Mouse (Mus musculus): ENCODE data around the gene Fuca1. TPM values are rescaled to one million over a fixed set of nuclear protein-coding genes. Genes with fewer than 3 reads are reported as not detected.
A peak's percentile ranks its signal among the peaks of the same experiment; 100 is the strongest.
"Not testable (repeated sequence)": the region's sequence is repeated elsewhere in the genome, so short reads cannot be mapped to it uniquely, and the experiment has no call there.

The Fuca1 gene
- polyA plus RNA-seq, 1 experiment from 2014 or later: 38.1 TPM

GRCm38 (mm10) chr4:135926195-135926808 lies 5.8 kb downstream of the Fuca1 start:
- no peaks in the 10 kb centered on the region for H3K9me3 ChIP-seq (replicated peaks)
- ATAC-seq (replicated peaks; ENCODE audit: insufficient number of reproducible peaks, insufficient read depth, low FRiP score, low read depth): no peak
- no peak overlapping the region for H3K9ac ChIP-seq
- H3K4me1 ChIP-seq (replicated peaks): peaks cover 19% of the 10 kb centered on the region
- 75% methylated on average over 10 of the region's 10 CpGs for WGBS
- H3K27ac ChIP-seq: no peak overlapping the region
- 0 out of 2 replicates have a peak, but pooled peaks cover 5% of the 10 kb centered on the region for H3K36me3 ChIP-seq
- H3K27me3 ChIP-seq: no peaks in the 10 kb centered on the region
- no peak overlapping the region for H3K4me3 ChIP-seq
- H3K4me2 ChIP-seq: no peak overlapping the region

- Histone ChIP-seq H3K27me3 (no peaks in the 10 kb centered on the region), H3K9me3 (replicated peaks) (no peaks in the 10 kb centered on the region), H3K27ac (no peak overlapping the region), H3K4me3 (no peak overlapping the region), H3K4me1 (replicated peaks) (peaks cover 13% of the 10 kb centered on the region), H3K4me2 (no peak overlapping the region), H3K36me3 (0 out of 2 replicates have a peak, but pooled peaks cover 5% of the 10 kb centered on the region), H3K9ac (no peak overlapping the region)
- no peak for ATAC-seq (replicated peaks; ENCODE audit: insufficient number of reproducible peaks, insufficient read depth, low FRiP score, low read depth)
- WGBS: 91% methylated on average over 3 of the region's 3 CpGs
These were observed 6.3 kb downstream of the Fuca1 start for GRCm38 (mm10) chr4:135926861-135927260.

GRCm38 (mm10) chr4:135928376-135928775 lies 7.8 kb downstream of the Fuca1 start:
- Histone ChIP-seq H3K9ac (no peak overlapping the region), H3K36me3 (peaks cover 11% of the 10 kb centered on the region; the same call in 1 of the 2 replicates), H3K4me3 (no peak overlapping the region), H3K27me3 (no peaks in the 10 kb centered on the region), H3K9me3 (replicated peaks) (no peaks in the 10 kb centered on the region), H3K4me2 (no peak overlapping the region), H3K4me1 (replicated peaks) (peaks cover 10% of the 10 kb centered on the region), H3K27ac (no peak overlapping the region)
- ATAC-seq (replicated peaks; ENCODE audit: insufficient number of reproducible peaks, insufficient read depth, low FRiP score, low read depth): no peak
- WGBS: 91% methylated on average over 9 of the region's 9 CpGs

- no peak overlapping the region for H3K9ac ChIP-seq
- ATAC-seq (replicated peaks; ENCODE audit: insufficient number of reproducible peaks, insufficient read depth, low FRiP score, low read depth): no peak
- no peaks in the 10 kb centered on the region for H3K27me3 ChIP-seq
- no peak overlapping the region for H3K4me2 ChIP-seq
- H3K27ac ChIP-seq: no peak overlapping the region
- no peak overlapping the region for H3K4me3 ChIP-seq
- H3K36me3 ChIP-seq: peaks cover 17% of the 10 kb centered on the region; the same call in 1 of the 2 replicates
- no peaks in the 10 kb centered on the region for H3K9me3 ChIP-seq (replicated peaks)
- peaks cover 10% of the 10 kb centered on the region for H3K4me1 ChIP-seq (replicated peaks)
- WGBS: 83% methylated on average over 5 of the region's 5 CpGs
These were observed 8.9 kb downstream of the Fuca1 start for GRCm38 (mm10) chr4:135929405-135929804.

GRCm38 (mm10) chr4:135929828-135930227 lies 9.3 kb downstream of the Fuca1 start:
- Histone ChIP-seq H3K4me1 (replicated peaks) (peaks cover 10% of the 10 kb centered on the region), H3K4me3 (no peak overlapping the region), H3K9me3 (replicated peaks) (no peaks in the 10 kb centered on the region), H3K27me3 (no peaks in the 10 kb centered on the region), H3K36me3 (peaks cover 17% of the 10 kb centered on the region; the same call in 1 of the 2 replicates), H3K9ac (no peak overlapping the region), H3K27ac (no peak overlapping the region), H3K4me2 (no peak overlapping the region)
- no peak for ATAC-seq (replicated peaks; ENCODE audit: insufficient number of reproducible peaks, insufficient read depth, low FRiP score, low read depth)
- 82% methylated on average over 9 of the region's 9 CpGs for WGBS

GRCm38 (mm10) chr4:135930239-135930638 lies 9.7 kb downstream of the Fuca1 start:
- H3K4me2 ChIP-seq: no peak overlapping the region
- 95% methylated on average over 8 of the region's 8 CpGs for WGBS
- H3K4me3 ChIP-seq: no peak overlapping the region
- H3K9ac ChIP-seq: no peak overlapping the region
- no peaks in the 10 kb centered on the region for H3K27me3 ChIP-seq
- no peak for ATAC-seq (replicated peaks; ENCODE audit: insufficient number of reproducible peaks, insufficient read depth, low FRiP score, low read depth)
- H3K9me3 ChIP-seq (replicated peaks): no peaks in the 10 kb centered on the region
- H3K27ac ChIP-seq: no peak overlapping the region
- peaks cover 8% of the 10 kb centered on the region for H3K4me1 ChIP-seq (replicated peaks)
- H3K36me3 ChIP-seq: peaks cover 17% of the 10 kb centered on the region; the same call in 1 of the 2 replicates

GRCm38 (mm10) chr4:135931832-135932231 lies 11.3 kb downstream of the Fuca1 start:
- H3K36me3 ChIP-seq: peaks cover 13% of the 10 kb centered on the region; the same call in 1 of the 2 replicates
- H3K4me2 ChIP-seq: no peak overlapping the region
- H3K27me3 ChIP-seq: no peaks in the 10 kb centered on the region
- no peak for ATAC-seq (replicated peaks; ENCODE audit: insufficient number of reproducible peaks, insufficient read depth, low FRiP score, low read depth)
- H3K4me3 ChIP-seq: no peak overlapping the region
- H3K27ac ChIP-seq: no peak overlapping the region
- WGBS: 69% methylated on average over 5 of the region's 5 CpGs
- no peak overlapping the region for H3K9ac ChIP-seq
- H3K4me1 ChIP-seq (replicated peaks): 0 out of 2 replicates have a peak, but pooled peaks cover 7% of the 10 kb centered on the region
- H3K9me3 ChIP-seq (replicated peaks): no peaks in the 10 kb centered on the region

- Histone ChIP-seq H3K9ac (no peak overlapping the region), H3K4me3 (no peak overlapping the region), H3K27me3 (no peaks in the 10 kb centered on the region), H3K36me3 (peaks cover 20% of the 10 kb centered on the region; the same call in 1 of the 2 replicates), H3K27ac (peak overlapping the region; percentile 48), H3K4me2 (no peak overlapping the region), H3K9me3 (replicated peaks) (no peaks in the 10 kb centered on the region), H3K4me1 (replicated peaks) (0 out of 2 replicates have a peak, but pooled peaks cover 7% of the 10 kb centered on the region)
- ATAC-seq (replicated peaks; ENCODE audit: insufficient number of reproducible peaks, insufficient read depth, low FRiP score, low read depth): peak; percentile 39; the same call in 1 of the 2 replicates
- WGBS: 50% methylated on average over 12 of the region's 12 CpGs
These were observed 14.4 kb downstream of the Fuca1 start for GRCm38 (mm10) chr4:135934708-135935500.

- H3K9ac ChIP-seq: no peak overlapping the region
- no peak overlapping the region for H3K4me2 ChIP-seq
- H3K27me3 ChIP-seq: no peaks in the 10 kb centered on the region
- peaks cover 20% of the 10 kb centered on the region; the same call in 1 of the 2 replicates for H3K36me3 ChIP-seq
- 0 out of 2 replicates have a peak, but pooled peaks cover 7% of the 10 kb centered on the region for H3K4me1 ChIP-seq (replicated peaks)
- 57% methylated on average over 5 of the region's 5 CpGs for WGBS
- no peak overlapping the region for H3K4me3 ChIP-seq
- no peak for ATAC-seq (replicated peaks; ENCODE audit: insufficient number of reproducible peaks, insufficient read depth, low FRiP score, low read depth)
- H3K9me3 ChIP-seq (replicated peaks): no peaks in the 10 kb centered on the region
- peak overlapping the region; percentile 48 for H3K27ac ChIP-seq
These were observed 15.0 kb downstream of the Fuca1 start for GRCm38 (mm10) chr4:135935502-135935901.

- no peaks in the 10 kb centered on the region for H3K27me3 ChIP-seq
- no peak overlapping the region for H3K4me3 ChIP-seq
- ATAC-seq (replicated peaks; ENCODE audit: insufficient number of reproducible peaks, insufficient read depth, low FRiP score, low read depth): no peak
- H3K4me1 ChIP-seq (replicated peaks): peaks cover 15% of the 10 kb centered on the region
- 72% methylated on average over 7 of the region's 7 CpGs for WGBS
- H3K9me3 ChIP-seq (replicated peaks): no peaks in the 10 kb centered on the region
- no peak overlapping the region for H3K9ac ChIP-seq
- H3K4me2 ChIP-seq: no peak overlapping the region
- 0 out of 2 replicates have a peak, but pooled peaks cover 9% of the 10 kb centered on the region for H3K36me3 ChIP-seq
- no peak overlapping the region for H3K27ac ChIP-seq
These were observed 18.3 kb downstream of the Fuca1 start for GRCm38 (mm10) chr4:135938858-135939257.

GRCm38 (mm10) chr4:135941026-135941425 lies 20.5 kb downstream of the Fuca1 start:
- not testable (repeated sequence) for H3K27me3 ChIP-seq; H3K4me3 ChIP-seq; H3K36me3 ChIP-seq; ATAC-seq (replicated peaks; ENCODE audit: insufficient number of reproducible peaks, insufficient read depth, low FRiP score, low read depth); H3K27ac ChIP-seq; H3K4me2 ChIP-seq; H3K9me3 ChIP-seq (replicated peaks); H3K9ac ChIP-seq
- H3K4me1 ChIP-seq (replicated peaks): peaks cover 15% of the 10 kb centered on the region
- 87% methylated on average over 8 of the region's 8 CpGs for WGBS

Data from heart, embryonic 15.5 days (tissue).